Mouse (Mus musculus) spleen, adult 2 months (tissue): ENCODE measurements around the gene Aldh1b1. TPM values are rescaled to one million over a fixed set of nuclear protein-coding genes. Genes with fewer than 3 reads are reported as not detected.

Source experiments
- DNase-seq, 2 experiments: peaks; one replicate each; pipeline versions ENCODE4 v3.0.0 to v3.0.0-alpha.2; 2012 to 2021; ENCODE audit warnings: low spot score in 2 of 2, low read depth in 1 of 2
- H3K27ac ChIP-seq: fragments of 200-500 bp; 2 replicates; pipeline ENCODE4 v1.5.1; 2012; ENCODE audit warnings: low read length, inconsistent platforms; ENCODE audit not compliant: insufficient read depth
- H3K27me3 ChIP-seq: fragments of 200-500 bp; 2 replicates; pipeline ENCODE4 v1.6.1; 2012; ENCODE audit warnings: mild to moderate bottlenecking, moderate library complexity, low read length, inconsistent platforms; ENCODE audit not compliant: control insufficient read depth, insufficient read depth
- H3K36me3 ChIP-seq: fragments of 200-500 bp; 2 replicates; pipeline ENCODE4 v1.6.1; 2012; ENCODE audit warnings: mild to moderate bottlenecking, low read length, inconsistent platforms; ENCODE audit not compliant: control insufficient read depth, insufficient read depth
- H3K4me1 ChIP-seq: fragments of 200-500 bp; 2 replicates; pipeline ENCODE4 v1.6.1; 2011; ENCODE audit warnings: inconsistent platforms; ENCODE audit not compliant: control insufficient read depth, insufficient read depth, insufficient read length
- H3K4me3 ChIP-seq: fragments of 200-500 bp; 2 replicates; pipeline ENCODE4 v1.5.1; 2011; ENCODE audit warnings: mild to moderate bottlenecking, inconsistent platforms; ENCODE audit not compliant: insufficient read depth, insufficient read length; ENCODE audit errors: extremely low read depth
- CTCF ChIP-seq: fragments of 200-500 bp; IDR thresholded peaks from 2 replicates; pipeline ENCODE4 v1.5.1; 2011; ENCODE audit warnings: mild to moderate bottlenecking, inconsistent platforms; ENCODE audit not compliant: insufficient read depth, insufficient read length, insufficient replicate concordance; ENCODE audit errors: extremely low read depth
- POLR2A ChIP-seq: fragments of 200-500 bp; IDR thresholded peaks from 2 replicates; pipeline ENCODE4 v1.6.1; 2011; ENCODE audit warnings: low read depth, low read length, inconsistent platforms
- WGBS: fragments of 180-500 bp; shearing (Covaris S2); methylation state at CpG from one replicate; pipeline ENCODE4 v1.1.7; 2018; 5-methylcytosine and 5-hydroxymethylcytosine counted together
- polyA plus RNA-seq: library from polyadenylated mRNA; depleted of rRNA; stranded (reverse); fragments of >200 nt; gene quantifications from 2 replicates; pipeline ENCODE4 v1.2.3, GENCODE M21; 2012

Aldh1b1 gene
- polyA plus RNA-seq, 1 experiment: 5.5 TPM

GRCm38 (mm10) chr4:45824761-45825556 is 26.1 kb downstream of the Aldh1b1 start:
- Histone ChIP-seq H3K27me3 (peaks cover 10% of the 10 kb centered on the region), H3K4me3 (no peak overlapping the region), H3K27ac (no peak overlapping the region), H3K4me1 (no peaks in the 10 kb centered on the region), H3K36me3 (no peaks in the 10 kb centered on the region)
- DNase-seq: no peak
- 38% methylated on average over 14 of the region's 14 CpGs for WGBS
- TF ChIP-seq POLR2A: no peak

GRCm38 (mm10) chr4:45826275-45827040 is 27.6 kb downstream of the Aldh1b1 start, which contains the start of gene Igfbpl1:
TSS of gene Igfbpl1 (minus strand) at chr4:45826923.
- H3K27me3 ChIP-seq: peaks cover 10% of the 10 kb centered on the region
- no peak within 1 kb of the TSS for H3K4me3 ChIP-seq
- 4% methylated on average over 86 of the region's 91 CpGs for WGBS

GRCm38 (mm10) chr4:45829907-45830759 is 31.3 kb downstream of the Aldh1b1 start:
- no peak overlapping the region for H3K27ac ChIP-seq
- no peaks in the 10 kb centered on the region for H3K4me1 ChIP-seq
- no peak for TF ChIP-seq POLR2A
- no peak for TF ChIP-seq CTCF
- DNase-seq: no peak
- 67% methylated on average over 13 of the region's 13 CpGs for WGBS
- no peak overlapping the region for H3K4me3 ChIP-seq
- no peaks in the 10 kb centered on the region for H3K36me3 ChIP-seq
- peaks cover 7% of the 10 kb centered on the region; the same call in 1 of the 2 replicates for H3K27me3 ChIP-seq

More at GRCm38 (mm10) chr4:45826275-45827040, 27.6 kb downstream of the Aldh1b1 start, which contains the start of gene Igfbpl1:
- TF ChIP-seq POLR2A (no peak), CTCF (no peak)
- H3K36me3 ChIP-seq: no peaks in the 10 kb centered on the region
- H3K27ac ChIP-seq: no peak within 1 kb of the TSS
- no peak for DNase-seq
- no peaks in the 10 kb centered on the region for H3K4me1 ChIP-seq

GRCm38 (mm10) chr4:45831996-45832395 is 33.2 kb downstream of the Aldh1b1 start:
- Histone ChIP-seq H3K36me3 (no peaks in the 10 kb centered on the region), H3K4me3 (no peak overlapping the region), H3K27ac (no peak overlapping the region), H3K27me3 (0 out of 2 replicates have a peak, but pooled peaks cover 2% of the 10 kb centered on the region), H3K4me1 (no peaks in the 10 kb centered on the region)
- DNase-seq: no peak
- TF ChIP-seq CTCF (no peak), POLR2A (no peak)
- WGBS: 77% methylated on average over 7 of the region's 7 CpGs

- TF ChIP-seq POLR2A (no peak), CTCF (no peak)
- Histone ChIP-seq H3K4me1 (no peaks in the 10 kb centered on the region), H3K36me3 (no peaks in the 10 kb centered on the region), H3K27me3 (no peaks in the 10 kb centered on the region), H3K4me3 (no peak overlapping the region), H3K27ac (no peak overlapping the region)
- WGBS: 46% methylated on average over 5 of the region's 5 CpGs
- DNase-seq: no peak
These were observed 34.6 kb downstream of the Aldh1b1 start for GRCm38 (mm10) chr4:45833461-45833860.

- Histone ChIP-seq H3K4me3 (no peak overlapping the region), H3K4me1 (no peaks in the 10 kb centered on the region), H3K36me3 (no peaks in the 10 kb centered on the region), H3K27ac (no peak overlapping the region), H3K27me3 (no peaks in the 10 kb centered on the region)
- 44% methylated on average over 14 of the region's 14 CpGs for WGBS
- DNase-seq: peak; percentile 14 to 17
- TF ChIP-seq CTCF: peak; percentile 42; the same call in 1 of the 2 replicates
- no peak for TF ChIP-seq POLR2A
These were observed 45.5 kb downstream of the Aldh1b1 start for GRCm38 (mm10) chr4:45844355-45844754.
